Mouse (Mus musculus) hindbrain, embryonic 14.5 days (tissue): ENCODE results near the gene Cryzl1. TPM values are rescaled to one million over a fixed set of nuclear protein-coding genes. Genes with fewer than 3 reads are reported as not detected.

Experiments
- ATAC-seq: fragments of 200-750 bp; cut with Nextera tagmentation; 2 replicates; pipeline ENCODE4 v1.8.0; 2017; ENCODE audit warnings: moderate number of reproducible peaks, mild to moderate bottlenecking, moderate TSS enrichment, moderate library complexity; ENCODE audit not compliant: low FRiP score
- DNase-seq: peaks from one replicate; pipeline ENCODE4 v3.0.0-alpha.2; 2015; ENCODE audit warnings: low spot score
- H3K27ac ChIP-seq: fragments of 300-500 bp; sonication (generic); 2 replicates; pipeline ENCODE4 v1.5.1; 2014; ENCODE audit warnings: mild to moderate bottlenecking, moderate library complexity
- H3K27me3 ChIP-seq: fragments of 300-500 bp; sonication (generic); 2 replicates; pipeline ENCODE4 v1.6.1; 2014; ENCODE audit warnings: mild to moderate bottlenecking, low read length, mixed read lengths; ENCODE audit not compliant: control insufficient read depth, insufficient read depth
- H3K36me3 ChIP-seq: fragments of 300-500 bp; sonication (generic); replicated peaks from 2 replicates; pipeline ENCODE4 v1.6.1; 2014; ENCODE audit not compliant: control insufficient read depth, insufficient read depth
- H3K4me1 ChIP-seq: fragments of 300-500 bp; sonication (generic); replicated peaks from 2 replicates; pipeline ENCODE4 v1.6.1; 2014; ENCODE audit warnings: antibody characterized with exemption, low read length, mixed read lengths; ENCODE audit not compliant: control insufficient read depth, insufficient read depth
- H3K4me2 ChIP-seq: fragments of 300-500 bp; sonication (generic); replicated peaks from 2 replicates; pipeline ENCODE4 v1.6.1; 2014; ENCODE audit warnings: mild to moderate bottlenecking, moderate library complexity
- H3K4me3 ChIP-seq: fragments of 300-500 bp; sonication (generic); replicated peaks from 2 replicates; pipeline ENCODE4 v1.5.1; 2014; ENCODE audit warnings: mild to moderate bottlenecking, low read length
- H3K9ac ChIP-seq: fragments of 300-500 bp; sonication (generic); 2 replicates; pipeline ENCODE4 v1.6.1; 2014
- H3K9me3 ChIP-seq: fragments of 300-500 bp; sonication (generic); 2 replicates; pipeline ENCODE4 v1.6.1; 2016; ENCODE audit warnings: low read length; ENCODE audit not compliant: control insufficient read depth
- WGBS: fragments of 180-500 bp; shearing (Covaris S2); extraction: QIAGEN DNeasy Blood & Tissue Kit; methylation state at CpG from one replicate; pipeline ENCODE4 v1.1.7; 2014; 5-methylcytosine and 5-hydroxymethylcytosine counted together
- polyA plus RNA-seq: library from polyadenylated mRNA; unstranded; fragments of >200 nt; fragmentation: Nextera tagmentation; extraction: Ambion mirVana; gene quantifications from 2 replicates; pipeline ENCODE4 v1.2.1, GENCODE M21; 2014

Gene Cryzl1
- polyA plus RNA-seq, 1 experiment from 2014 or later: 111 TPM

- 81% methylated on average over 5 of the region's 5 CpGs for WGBS
- H3K4me2 ChIP-seq: no peak overlapping the region
- no peak overlapping the region for H3K9ac ChIP-seq
- DNase-seq (no peak), ATAC-seq (no peak)
- peaks cover 96% of the 10 kb centered on the region for H3K36me3 ChIP-seq
- H3K27ac ChIP-seq: no peak overlapping the region
- no peaks in the 10 kb centered on the region for H3K27me3 ChIP-seq
- H3K4me1 ChIP-seq: no peaks in the 10 kb centered on the region
- H3K4me3 ChIP-seq: no peak overlapping the region
- no peaks in the 10 kb centered on the region for H3K9me3 ChIP-seq
Measured at GRCm38 (mm10) chr16:91680656-91681055, 48.1 kb downstream of the Cryzl1 start.

GRCm38 (mm10) chr16:91678147-91678911 is 50.4 kb downstream of the Cryzl1 start:
- H3K36me3 ChIP-seq: peaks cover 95% of the 10 kb centered on the region
- DNase-seq: no peak
- no peaks in the 10 kb centered on the region for H3K4me1 ChIP-seq
- H3K27ac ChIP-seq: no peak overlapping the region
- no peaks in the 10 kb centered on the region for H3K9me3 ChIP-seq
- WGBS: 90% methylated on average over 5 of the region's 5 CpGs
- no peak overlapping the region for H3K4me3 ChIP-seq
- no peak for ATAC-seq
- H3K4me2 ChIP-seq: no peak overlapping the region
- no peaks in the 10 kb centered on the region for H3K27me3 ChIP-seq
- H3K9ac ChIP-seq: no peak overlapping the region

GRCm38 (mm10) chr16:91674500-91674899 is 54.3 kb downstream of the Cryzl1 start:
- Histone ChIP-seq H3K4me2 (no peak overlapping the region), H3K36me3 (peaks cover 95% of the 10 kb centered on the region), H3K4me1 (no peaks in the 10 kb centered on the region), H3K27me3 (no peaks in the 10 kb centered on the region), H3K27ac (no peak overlapping the region), H3K9ac (no peak overlapping the region), H3K4me3 (no peak overlapping the region), H3K9me3 (no peaks in the 10 kb centered on the region)
- WGBS: 87% methylated on average over 4 of the region's 4 CpGs
- ATAC-seq (no peak), DNase-seq (no peak)

- 96% methylated on average over 3 of the region's 3 CpGs for WGBS
- peaks cover 96% of the 10 kb centered on the region for H3K36me3 ChIP-seq
- ATAC-seq (no peak), DNase-seq (no peak)
- H3K4me2 ChIP-seq: no peak overlapping the region
- no peaks in the 10 kb centered on the region for H3K27me3 ChIP-seq
- no peak overlapping the region for H3K4me3 ChIP-seq
- H3K4me1 ChIP-seq: no peaks in the 10 kb centered on the region; the same call in 1 of the 2 replicates
- no peaks in the 10 kb centered on the region for H3K9me3 ChIP-seq
- H3K9ac ChIP-seq: no peak overlapping the region
- H3K27ac ChIP-seq: no peak overlapping the region
Measured at GRCm38 (mm10) chr16:91663795-91664194, 65.0 kb downstream of the Cryzl1 start.

GRCm38 (mm10) chr16:91662336-91662735 is 66.4 kb downstream of the Cryzl1 start:
- 95% methylated on average over 16 of the region's 16 CpGs for WGBS
- ATAC-seq: no peak

GRCm38 (mm10) chr16:91661397-91661796 is 67.4 kb downstream of the Cryzl1 start:
- no peak overlapping the region for H3K4me3 ChIP-seq
- no peak overlapping the region for H3K9ac ChIP-seq
- peaks cover 98% of the 10 kb centered on the region for H3K36me3 ChIP-seq
- WGBS: 66% methylated on average over 1 of the region's 1 CpGs
- H3K27me3 ChIP-seq: no peaks in the 10 kb centered on the region
- H3K27ac ChIP-seq: no peak overlapping the region
- no peaks in the 10 kb centered on the region for H3K9me3 ChIP-seq
- H3K4me1 ChIP-seq: no peaks in the 10 kb centered on the region; the same call in 1 of the 2 replicates
- H3K4me2 ChIP-seq: no peak overlapping the region
- no peak for DNase-seq
- no peak for ATAC-seq

More at GRCm38 (mm10) chr16:91662336-91662735, 66.4 kb downstream of the Cryzl1 start:
- Histone ChIP-seq H3K4me3 (no peak overlapping the region), H3K9me3 (no peaks in the 10 kb centered on the region), H3K4me2 (no peak overlapping the region), H3K27me3 (no peaks in the 10 kb centered on the region), H3K4me1 (no peaks in the 10 kb centered on the region; the same call in 1 of the 2 replicates), H3K9ac (no peak overlapping the region), H3K36me3 (peaks cover 98% of the 10 kb centered on the region), H3K27ac (no peak overlapping the region)
- no peak for DNase-seq

GRCm38 (mm10) chr16:91659798-91660197 is 69.0 kb downstream of the Cryzl1 start:
- H3K27ac ChIP-seq: no peak overlapping the region
- 98% methylated on average over 20 of the region's 20 CpGs for WGBS

GRCm38 (mm10) chr16:91658471-91658870 is 70.3 kb downstream of the Cryzl1 start:
- peaks cover 97% of the 10 kb centered on the region for H3K36me3 ChIP-seq
- no peaks in the 10 kb centered on the region for H3K27me3 ChIP-seq
- no peaks in the 10 kb centered on the region; the same call in 1 of the 2 replicates for H3K4me1 ChIP-seq
- DNase-seq: no peak
- no peaks in the 10 kb centered on the region for H3K9me3 ChIP-seq
- no peak overlapping the region for H3K4me2 ChIP-seq
- 96% methylated on average over 5 of the region's 5 CpGs for WGBS
- no peak overlapping the region for H3K4me3 ChIP-seq
- no peak overlapping the region for H3K27ac ChIP-seq
- no peak for ATAC-seq
- H3K9ac ChIP-seq: no peak overlapping the region

More at GRCm38 (mm10) chr16:91659798-91660197, 69.0 kb downstream of the Cryzl1 start:
- ATAC-seq: no peak
- H3K36me3 ChIP-seq: peaks cover 98% of the 10 kb centered on the region
- H3K4me2 ChIP-seq: no peak overlapping the region
- H3K4me3 ChIP-seq: no peak overlapping the region
- H3K27me3 ChIP-seq: no peaks in the 10 kb centered on the region
- H3K9ac ChIP-seq: no peak overlapping the region
- DNase-seq: no peak
- H3K4me1 ChIP-seq: no peaks in the 10 kb centered on the region; the same call in 1 of the 2 replicates
- H3K9me3 ChIP-seq: no peaks in the 10 kb centered on the region

- Histone ChIP-seq H3K4me1 (no peaks in the 10 kb centered on the region; the same call in 1 of the 2 replicates), H3K9ac (no peak overlapping the region), H3K27ac (no peak overlapping the region), H3K4me3 (no peak overlapping the region), H3K4me2 (no peak overlapping the region), H3K9me3 (no peaks in the 10 kb centered on the region), H3K36me3 (peaks cover 93% of the 10 kb centered on the region), H3K27me3 (no peaks in the 10 kb centered on the region)
- ATAC-seq: 0 out of 2 replicates have a peak, but pooled peaks have one; percentile 31
- 99% methylated on average over 17 of the region's 17 CpGs for WGBS
- DNase-seq: no peak
Measured at GRCm38 (mm10) chr16:91657285-91657684, 71.5 kb downstream of the Cryzl1 start.
